Comparison of ENCODE assay signal across 13 mouse cellular contexts in the genomic region with DNA sequence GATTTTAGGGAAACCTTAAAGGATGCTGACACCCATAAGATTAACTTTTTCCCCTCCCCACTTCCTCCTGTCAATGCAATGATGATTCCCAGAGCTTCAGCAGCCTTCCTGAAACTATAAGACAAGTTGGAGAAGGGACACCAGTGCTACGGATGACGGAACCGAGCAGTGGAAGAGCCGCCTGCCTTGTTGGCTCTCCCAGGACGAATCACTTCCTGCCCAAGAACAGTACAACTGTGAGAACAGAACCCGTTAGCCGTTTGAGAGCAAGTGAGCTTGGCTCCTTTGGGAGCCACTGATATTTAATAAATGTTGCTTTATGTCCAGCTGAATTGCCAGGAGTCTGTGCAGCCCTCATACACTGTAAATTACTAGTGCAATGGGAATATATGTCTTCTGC.
"Had no signal": no experiment of that assay in that cellular context is flagged by ENCODE, and none has a peak within 500 bp of the region (broad histone marks: within the 10 kb centered on the region; RNA-seq: fewer than 3 reads in every experiment).

No protein-coding gene starts in this region.

- H3K36me3 ChIP-seq: limb, embryonic 15.5 days; liver, embryonic 12.5 days; midbrain, embryonic 12.5 days; stomach, embryonic 15.5 days had no signal

- H3K27ac ChIP-seq: layer of hippocampus, adult 2 months; limb, embryonic 15.5 days; liver, embryonic 12.5 days; midbrain, embryonic 12.5 days; stomach, embryonic 15.5 days had no signal

- H3K27me3 ChIP-seq: limb, embryonic 15.5 days; midbrain, embryonic 12.5 days had no signal

- H3K4me2 ChIP-seq: limb, embryonic 15.5 days; liver, embryonic 12.5 days; lung, embryonic 14.5 days; midbrain, embryonic 12.5 days; stomach, embryonic 15.5 days had no signal

- ATAC-seq: liver, embryonic 12.5 days; midbrain, embryonic 16.5 days had no signal

- H3K9me3 ChIP-seq: limb, embryonic 15.5 days; liver, embryonic 12.5 days; midbrain, embryonic 12.5 days; stomach, embryonic 15.5 days had no signal

- H3K4me3 ChIP-seq: layer of hippocampus, adult 2 months; limb, embryonic 15.5 days; liver, embryonic 12.5 days; midbrain, embryonic 12.5 days; stomach, embryonic 15.5 days had no signal

- H3K9ac ChIP-seq: limb, embryonic 15.5 days; liver, embryonic 12.5 days; lung, embryonic 14.5 days; midbrain, embryonic 12.5 days; stomach, embryonic 15.5 days had no signal

- DNase-seq: kidney, postnatal 10 days; kidney, postnatal 4 days; lung, embryonic 14.5 days; lung, postnatal 10 days; lung, postnatal 4 days; right cerebral cortex, postnatal 14 days; thymus, postnatal 4 days had no signal
